Mouse (Mus musculus) kidney, embryonic 14.5 days (tissue): ENCODE results near the gene Rgs8. TPM values are rescaled to one million over a fixed set of nuclear protein-coding genes. Genes with fewer than 3 reads are reported as not detected.

ENCODE experiments used
- ATAC-seq: fragments of 200-750 bp; cut with Nextera tagmentation; 2 replicates; pipeline ENCODE4 v1.8.0; 2017; ENCODE audit warnings: moderate number of reproducible peaks, mild to moderate bottlenecking, moderate TSS enrichment, moderate library complexity; ENCODE audit not compliant: low FRiP score, low TSS enrichment
- H3K27ac ChIP-seq: fragments of 300-500 bp; sonication (generic); 2 replicates; pipeline ENCODE4 v1.5.1; 2014; ENCODE audit warnings: low read depth, mild to moderate bottlenecking, low read length, moderate library complexity, mixed read lengths
- H3K27me3 ChIP-seq: fragments of 300-500 bp; sonication (generic); 2 replicates; pipeline ENCODE4 v1.6.1; 2014; ENCODE audit warnings: mild to moderate bottlenecking, low read length; ENCODE audit not compliant: control insufficient read depth, insufficient read depth
- H3K36me3 ChIP-seq: fragments of 300-500 bp; sonication (generic); 2 replicates; pipeline ENCODE4 v1.6.1; 2014; ENCODE audit warnings: low read length, mixed read lengths; ENCODE audit not compliant: control insufficient read depth, insufficient read depth
- H3K4me1 ChIP-seq: fragments of 300-500 bp; sonication (generic); 2 replicates; pipeline ENCODE4 v1.6.1; 2014; ENCODE audit warnings: low read length, mixed read lengths; ENCODE audit not compliant: control insufficient read depth, insufficient read depth
- H3K4me2 ChIP-seq: fragments of 300-500 bp; sonication (generic); replicated peaks from 2 replicates; pipeline ENCODE4 v1.6.1; 2014; ENCODE audit warnings: low read depth, mild to moderate bottlenecking, low read length
- H3K4me3 ChIP-seq: fragments of 300-500 bp; sonication (generic); 2 replicates; pipeline ENCODE4 v1.5.1; 2014; ENCODE audit warnings: mild to moderate bottlenecking, low read length
- H3K9ac ChIP-seq: fragments of 300-500 bp; sonication (generic); 2 replicates; pipeline ENCODE4 v1.6.1; 2014; ENCODE audit warnings: low read depth, mild to moderate bottlenecking, low read length, moderate library complexity
- H3K9me3 ChIP-seq: fragments of 300-500 bp; sonication (generic); 2 replicates; pipeline ENCODE4 v1.6.1; 2016; ENCODE audit warnings: low read length; ENCODE audit not compliant: control insufficient read depth
- WGBS: fragments of 180-500 bp; shearing (Covaris S2); extraction: QIAGEN DNeasy Blood & Tissue Kit; methylation state at CpG from one replicate; pipeline ENCODE4 v1.1.7; 2014; 5-methylcytosine and 5-hydroxymethylcytosine counted together
- polyA plus RNA-seq: library from polyadenylated mRNA; unstranded; fragments of >200 nt; fragmentation: Nextera tagmentation; extraction: Ambion mirVana; gene quantifications from 2 replicates; pipeline ENCODE4 v1.2.1, GENCODE M21; 2014

Rgs8 gene
- polyA plus RNA-seq, 1 experiment from 2014 or later: 0.04 TPM

GRCm38 (mm10) chr1:153697581-153698251 is 44.9 kb downstream of the Rgs8 start:
- no peaks in the 10 kb centered on the region for H3K36me3 ChIP-seq
- WGBS: 73% methylated on average over 16 of the region's 16 CpGs

DNA sequence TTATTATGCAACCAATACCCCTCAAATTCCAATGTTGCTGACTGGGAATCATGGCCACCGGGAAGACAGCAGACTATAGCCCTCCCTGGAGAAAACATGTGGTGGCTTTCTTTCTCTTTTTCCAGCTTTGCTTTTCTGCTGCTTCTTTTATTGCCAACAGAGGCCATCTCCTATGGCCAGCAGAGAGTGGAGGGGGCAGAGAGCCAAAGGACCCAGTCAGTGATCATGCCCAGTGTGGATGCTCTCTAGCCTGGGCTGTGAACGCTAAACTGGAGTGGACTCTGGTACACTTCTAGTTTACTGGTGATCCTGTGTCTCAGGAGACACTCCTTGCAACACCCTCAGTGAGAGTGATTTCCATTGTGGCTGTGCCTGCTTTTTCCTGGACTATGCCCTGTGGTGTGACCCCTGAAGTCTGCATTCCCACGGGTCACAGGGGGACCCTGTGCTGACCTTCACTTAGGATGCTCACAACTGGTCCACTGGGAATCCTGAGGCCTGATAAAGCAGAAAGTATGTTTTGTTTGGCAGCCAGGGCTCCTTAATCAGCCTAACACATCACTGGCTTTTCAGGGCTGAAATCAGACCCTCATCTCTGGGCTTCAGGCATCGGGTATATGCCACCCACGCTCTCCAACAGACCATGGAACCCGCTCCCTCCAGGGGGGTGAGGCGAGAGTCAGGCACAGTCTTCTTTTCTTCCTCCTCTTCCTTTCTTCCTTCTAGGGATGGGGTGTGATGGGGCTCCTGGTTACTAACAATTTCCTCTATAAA is 45.7 kb downstream of the Rgs8 start:
- peak; percentile 77 for ATAC-seq
- no peak overlapping the region for H3K4me2 ChIP-seq
- peaks cover 14% of the 10 kb centered on the region for H3K4me1 ChIP-seq
- no peaks in the 10 kb centered on the region for H3K9me3 ChIP-seq
- H3K27ac ChIP-seq: peak overlapping the region; percentile 51; the same call in 1 of the 2 replicates
- H3K36me3 ChIP-seq: no peaks in the 10 kb centered on the region
- no peak overlapping the region for H3K4me3 ChIP-seq
- H3K27me3 ChIP-seq: no peaks in the 10 kb centered on the region
- WGBS: 35% methylated on average over 7 of the region's 7 CpGs
- H3K9ac ChIP-seq: no peak overlapping the region

More at GRCm38 (mm10) chr1:153697581-153698251, 44.9 kb downstream of the Rgs8 start:
- Histone ChIP-seq H3K9me3 (no peaks in the 10 kb centered on the region), H3K4me1 (peaks cover 14% of the 10 kb centered on the region), H3K27me3 (no peaks in the 10 kb centered on the region), H3K4me2 (no peak overlapping the region), H3K4me3 (no peak overlapping the region), H3K27ac (no peak overlapping the region), H3K9ac (no peak overlapping the region)
- ATAC-seq: no peak

GRCm38 (mm10) chr1:153700448-153701063 is 47.7 kb downstream of the Rgs8 start:
- Histone ChIP-seq H3K9me3 (no peaks in the 10 kb centered on the region), H3K36me3 (no peaks in the 10 kb centered on the region), H3K9ac (no peak overlapping the region), H3K4me3 (no peak overlapping the region), H3K27ac (no peak overlapping the region), H3K4me1 (peaks cover 25% of the 10 kb centered on the region), H3K27me3 (no peaks in the 10 kb centered on the region), H3K4me2 (no peak overlapping the region)
- 78% methylated on average over 11 of the region's 11 CpGs for WGBS
- no peak for ATAC-seq

- no peaks in the 10 kb centered on the region for H3K9me3 ChIP-seq
- H3K36me3 ChIP-seq: no peaks in the 10 kb centered on the region
- no peak overlapping the region for H3K4me3 ChIP-seq
- no peak for ATAC-seq
- H3K9ac ChIP-seq: no peak overlapping the region
- peaks cover 25% of the 10 kb centered on the region for H3K4me1 ChIP-seq
- 89% methylated on average over 1 of the region's 1 CpGs for WGBS
- H3K27ac ChIP-seq: no peak overlapping the region
- no peak overlapping the region for H3K4me2 ChIP-seq
- no peaks in the 10 kb centered on the region for H3K27me3 ChIP-seq
Observed at GRCm38 (mm10) chr1:153701461-153701860, 48.6 kb downstream of the Rgs8 start.

- WGBS: 85% methylated on average over 8 of the region's 8 CpGs
Observed at GRCm38 (mm10) chr1:153702166-153702852, 49.5 kb downstream of the Rgs8 start.

DNA sequence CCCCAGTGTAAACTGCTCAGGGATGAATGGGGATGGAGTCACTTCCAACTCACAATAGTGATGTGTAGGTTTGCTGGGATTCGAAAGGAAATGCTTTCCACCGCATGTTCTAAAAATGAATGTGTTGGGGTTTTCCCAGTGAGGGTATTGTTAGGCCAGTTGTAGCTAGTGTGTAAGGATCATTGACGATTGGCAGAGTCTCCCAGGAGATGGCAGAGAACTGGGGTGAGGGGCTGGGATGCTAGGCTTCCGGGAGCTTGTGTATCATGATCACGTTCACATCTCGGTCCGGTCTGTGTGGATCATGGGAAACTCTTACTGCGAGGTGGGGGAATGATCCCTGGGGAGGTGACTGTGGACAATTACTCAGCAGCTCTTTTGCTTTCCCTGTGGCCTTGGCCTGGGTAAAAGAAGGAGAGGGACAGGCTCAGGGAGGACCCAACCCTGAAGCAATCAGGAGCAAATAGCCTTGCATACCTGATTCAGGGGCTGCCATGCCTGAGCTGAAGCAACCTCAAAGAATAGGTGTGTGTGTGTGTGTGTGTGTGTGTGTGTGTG is 50.1 kb downstream of the Rgs8 start:
- no peaks in the 10 kb centered on the region for H3K9me3 ChIP-seq
- ATAC-seq: no peak
- 76% methylated on average over 8 of the region's 8 CpGs for WGBS
- H3K4me2 ChIP-seq: no peak overlapping the region
- H3K27me3 ChIP-seq: no peaks in the 10 kb centered on the region
- peaks cover 25% of the 10 kb centered on the region for H3K4me1 ChIP-seq
- no peak overlapping the region for H3K4me3 ChIP-seq
- no peak overlapping the region for H3K9ac ChIP-seq
- no peaks in the 10 kb centered on the region for H3K36me3 ChIP-seq
- no peak overlapping the region for H3K27ac ChIP-seq

More at GRCm38 (mm10) chr1:153702166-153702852, 49.5 kb downstream of the Rgs8 start:
- H3K27me3 ChIP-seq: no peaks in the 10 kb centered on the region
- H3K9ac ChIP-seq: no peak overlapping the region
- H3K4me1 ChIP-seq: peaks cover 25% of the 10 kb centered on the region
- no peaks in the 10 kb centered on the region for H3K9me3 ChIP-seq
- H3K27ac ChIP-seq: no peak overlapping the region
- no peaks in the 10 kb centered on the region for H3K36me3 ChIP-seq
- H3K4me2 ChIP-seq: no peak overlapping the region
- H3K4me3 ChIP-seq: no peak overlapping the region
- ATAC-seq: no peak

DNA sequence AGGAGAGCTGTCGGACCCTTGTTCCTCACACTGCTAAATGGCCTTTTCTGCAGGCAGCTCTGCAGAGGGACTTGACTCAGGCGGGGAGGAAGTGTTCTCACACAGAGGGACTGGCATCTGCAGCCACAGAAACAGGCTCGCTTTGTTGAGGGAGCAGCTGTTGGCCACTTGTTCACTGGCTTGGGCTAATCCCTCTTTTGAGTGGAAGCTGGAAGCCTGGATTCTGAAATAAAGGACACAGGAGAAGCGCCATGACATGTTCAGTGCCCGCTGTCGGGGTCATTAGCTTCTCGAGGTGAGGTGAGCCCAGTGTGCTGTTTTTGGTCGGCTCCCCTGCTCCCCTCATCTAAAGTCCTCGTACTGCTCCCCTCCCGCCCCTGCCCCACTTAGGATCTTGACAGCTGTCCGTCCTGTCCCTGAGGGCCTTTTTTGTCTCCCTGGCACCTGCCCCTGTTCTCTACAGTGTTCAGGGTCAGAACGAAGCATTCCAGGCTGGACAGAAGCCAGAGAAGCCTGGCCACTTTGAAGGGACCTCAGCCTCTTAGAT is 50.7 kb downstream of the Rgs8 start:
- H3K27me3 ChIP-seq: no peaks in the 10 kb centered on the region
- no peaks in the 10 kb centered on the region for H3K36me3 ChIP-seq
- no peak overlapping the region for H3K4me2 ChIP-seq
- H3K9me3 ChIP-seq: no peaks in the 10 kb centered on the region
- H3K4me3 ChIP-seq: no peak overlapping the region
- H3K27ac ChIP-seq: no peak overlapping the region
- H3K4me1 ChIP-seq: peaks cover 22% of the 10 kb centered on the region
- ATAC-seq: no peak
- H3K9ac ChIP-seq: no peak overlapping the region
- 16% methylated on average over 12 of the region's 12 CpGs for WGBS

DNA sequence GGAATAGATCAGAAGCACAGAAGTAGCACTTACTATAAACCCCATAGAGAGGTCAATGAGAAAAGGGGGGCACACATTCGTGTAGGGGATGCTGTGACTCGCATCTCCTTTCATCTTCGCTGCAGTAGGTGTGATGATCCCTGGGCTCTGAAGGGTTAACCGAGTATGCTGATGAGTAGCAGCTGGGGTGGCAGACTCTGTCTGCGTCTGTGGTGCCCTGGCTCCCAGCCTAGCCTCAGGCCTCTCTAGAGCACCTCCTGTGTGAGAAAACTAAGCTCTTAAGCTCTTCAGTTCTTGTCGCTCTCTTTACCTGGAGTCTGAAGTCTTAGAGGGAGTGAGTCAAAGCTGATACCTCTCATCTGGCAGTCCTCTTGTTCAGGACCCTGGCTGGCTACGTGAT is 51.3 kb downstream of the Rgs8 start:
- H3K4me1 ChIP-seq: peaks cover 15% of the 10 kb centered on the region
- H3K36me3 ChIP-seq: no peaks in the 10 kb centered on the region
- H3K27ac ChIP-seq: no peak overlapping the region
- H3K9ac ChIP-seq: no peak overlapping the region
- H3K27me3 ChIP-seq: no peaks in the 10 kb centered on the region
- no peak overlapping the region for H3K4me3 ChIP-seq
- H3K9me3 ChIP-seq: no peaks in the 10 kb centered on the region
- no peak for ATAC-seq
- H3K4me2 ChIP-seq: no peak overlapping the region
- 27% methylated on average over 7 of the region's 7 CpGs for WGBS
